In genomic region chr2:27426406-27426854, GRCm38 (mm10) we compare ENCODE assay signal across 1 mouse cellular context.
TF ChIP-seq lines count a peak whose summit lies in the region.

No protein-coding gene starts in this region.

TF ChIP-seq in CH12.LX, 34 proteins besides CTCF, POLR2A, EP300 and RAD21 (continued from another document):
- no peak for TF ChIP-seq GABPA (IDR thresholded peaks at IDR 0.05; ENCODE audit: insufficient replicate concordance, low read depth, low read length)
